Mouse (Mus musculus) midbrain, embryonic 10.5 days (tissue): ENCODE results near the gene Slf2. TPM values are rescaled to one million over a fixed set of nuclear protein-coding genes. Genes with fewer than 3 reads are reported as not detected.

Experiments used
- DNase-seq: peaks from one replicate; pipeline ENCODE4 v3.0.0-alpha.2; 2017; ENCODE audit warnings: low spot score
- H3K27ac ChIP-seq: fragments of 300-500 bp; sonication (generic); replicated peaks from 2 replicates; pipeline ENCODE4 v1.5.1; 2016; ENCODE audit warnings: mild to moderate bottlenecking
- H3K27me3 ChIP-seq: fragments of 300-500 bp; sonication (generic); 2 replicates; pipeline ENCODE4 v1.6.1; 2016; ENCODE audit warnings: low read depth, mild to moderate bottlenecking; ENCODE audit not compliant: poor library complexity, severe bottlenecking
- H3K36me3 ChIP-seq: fragments of 300-500 bp; sonication (generic); 2 replicates; pipeline ENCODE4 v1.6.1; 2016; ENCODE audit warnings: mild to moderate bottlenecking, moderate library complexity
- H3K4me1 ChIP-seq: fragments of 300-500 bp; sonication (generic); 2 replicates; pipeline ENCODE4 v1.6.1; 2016
- H3K4me3 ChIP-seq: fragments of 300-500 bp; sonication (generic); 2 replicates; pipeline ENCODE4 v1.5.1; 2016; ENCODE audit warnings: mild to moderate bottlenecking, moderate library complexity
- H3K9me3 ChIP-seq: fragments of 300-500 bp; sonication (generic); replicated peaks from 2 replicates; pipeline ENCODE4 v1.6.1; 2016; ENCODE audit warnings: mild to moderate bottlenecking
- WGBS: fragments of 180-500 bp; shearing (Covaris S2); methylation state at CpG from one replicate; pipeline ENCODE4 v1.1.7; 2016; 5-methylcytosine and 5-hydroxymethylcytosine counted together
- polyA plus RNA-seq: library from polyadenylated mRNA; unstranded; fragments of >200 nt; fragmentation: Nextera tagmentation; extraction: Ambion mirVana; gene quantifications from 2 replicates; pipeline ENCODE4 v1.2.1, GENCODE M21; 2016

Slf2 gene
- polyA plus RNA-seq, 1 experiment from 2014 or later = 37.2 TPM

- Histone ChIP-seq H3K4me3 (no peak overlapping the region), H3K9me3 (no peaks in the 10 kb centered on the region), H3K27me3 (peaks cover 96% of the 10 kb centered on the region), H3K36me3 (no peaks in the 10 kb centered on the region), H3K4me1 (peaks cover 35% of the 10 kb centered on the region), H3K27ac (no peak overlapping the region)
- WGBS = 40% methylated on average over 9 of the region's 9 CpGs
- DNase-seq = no peak
Observed at GRCm38 (mm10) chr19:44899104-44899793, 31.7 kb upstream of the Slf2 start.

GRCm38 (mm10) chr19:44899947-44900773 lies 30.8 kb upstream of the Slf2 start:
- 39% methylated on average over 22 of the region's 22 CpGs for WGBS
- H3K9me3 ChIP-seq = no peaks in the 10 kb centered on the region
- peaks cover 45% of the 10 kb centered on the region for H3K4me1 ChIP-seq
- H3K27ac ChIP-seq = peak overlapping the region; percentile 59
- H3K36me3 ChIP-seq = no peaks in the 10 kb centered on the region
- no peak overlapping the region for H3K4me3 ChIP-seq
- no peak for DNase-seq
- peaks cover 99% of the 10 kb centered on the region for H3K27me3 ChIP-seq

GRCm38 (mm10) chr19:44901047-44901446 lies 29.9 kb upstream of the Slf2 start:
- H3K4me1 ChIP-seq = peaks cover 52% of the 10 kb centered on the region
- H3K36me3 ChIP-seq = no peaks in the 10 kb centered on the region
- no peaks in the 10 kb centered on the region for H3K9me3 ChIP-seq
- peaks cover 99% of the 10 kb centered on the region for H3K27me3 ChIP-seq
- H3K4me3 ChIP-seq = no peak overlapping the region
- WGBS = 81% methylated on average over 3 of the region's 3 CpGs
- peak overlapping the region; percentile 59; the same call in 1 of the 2 replicates for H3K27ac ChIP-seq
- no peak for DNase-seq

- 85% methylated on average over 4 of the region's 4 CpGs for WGBS
- H3K36me3 ChIP-seq = no peaks in the 10 kb centered on the region
- no peak overlapping the region for H3K27ac ChIP-seq
- peaks cover 99% of the 10 kb centered on the region for H3K27me3 ChIP-seq
- no peak overlapping the region for H3K4me3 ChIP-seq
- no peak for DNase-seq
- peaks cover 52% of the 10 kb centered on the region for H3K4me1 ChIP-seq
- no peaks in the 10 kb centered on the region for H3K9me3 ChIP-seq
Observed at GRCm38 (mm10) chr19:44902324-44902723, 28.6 kb upstream of the Slf2 start.

GRCm38 (mm10) chr19:44903343-44904000 lies 27.5 kb upstream of the Slf2 start:
- Histone ChIP-seq H3K27ac (no peak overlapping the region), H3K4me3 (no peak overlapping the region), H3K36me3 (no peaks in the 10 kb centered on the region), H3K27me3 (peaks cover 95% of the 10 kb centered on the region), H3K9me3 (no peaks in the 10 kb centered on the region), H3K4me1 (peaks cover 60% of the 10 kb centered on the region)
- 56% methylated on average over 6 of the region's 6 CpGs for WGBS
- DNase-seq = no peak

- DNase-seq = no peak
- Histone ChIP-seq H3K4me1 (peaks cover 60% of the 10 kb centered on the region), H3K27ac (0 out of 2 replicates have a peak overlapping the region, but pooled peaks have one; percentile 33), H3K9me3 (no peaks in the 10 kb centered on the region), H3K4me3 (no peak overlapping the region), H3K27me3 (peaks cover 88% of the 10 kb centered on the region), H3K36me3 (no peaks in the 10 kb centered on the region)
- WGBS = 29% methylated on average over 6 of the region's 6 CpGs
Observed at GRCm38 (mm10) chr19:44904141-44904720, 26.7 kb upstream of the Slf2 start.

- H3K36me3 ChIP-seq = no peaks in the 10 kb centered on the region
- H3K27ac ChIP-seq = no peak overlapping the region
- H3K27me3 ChIP-seq = peaks cover 77% of the 10 kb centered on the region
- H3K4me3 ChIP-seq = no peak overlapping the region
- 19% methylated on average over 4 of the region's 4 CpGs for WGBS
- H3K4me1 ChIP-seq = peaks cover 49% of the 10 kb centered on the region
- no peaks in the 10 kb centered on the region for H3K9me3 ChIP-seq
- DNase-seq = no peak
Observed at GRCm38 (mm10) chr19:44905316-44905715, 25.6 kb upstream of the Slf2 start.

GRCm38 (mm10) chr19:44907851-44908690 lies 22.9 kb upstream of the Slf2 start:
- H3K27me3 ChIP-seq = peaks cover 50% of the 10 kb centered on the region
- DNase-seq = no peak
- H3K9me3 ChIP-seq = no peaks in the 10 kb centered on the region
- 53% methylated on average over 15 of the region's 15 CpGs for WGBS
- peak overlapping the region; percentile 49; the same call in 1 of the 2 replicates for H3K27ac ChIP-seq
- H3K4me1 ChIP-seq = peaks cover 40% of the 10 kb centered on the region
- no peak overlapping the region for H3K4me3 ChIP-seq
- H3K36me3 ChIP-seq = no peaks in the 10 kb centered on the region

- peaks cover 43% of the 10 kb centered on the region for H3K27me3 ChIP-seq
- H3K4me1 ChIP-seq = peaks cover 38% of the 10 kb centered on the region
- 62% methylated on average over 11 of the region's 11 CpGs for WGBS
- no peaks in the 10 kb centered on the region for H3K9me3 ChIP-seq
- no peak overlapping the region for H3K4me3 ChIP-seq
- no peak for DNase-seq
- no peaks in the 10 kb centered on the region for H3K36me3 ChIP-seq
- H3K27ac ChIP-seq = no peak overlapping the region; the same call in 1 of the 2 replicates
Observed at GRCm38 (mm10) chr19:44908836-44909460, 22.0 kb upstream of the Slf2 start.

- Histone ChIP-seq H3K9me3 (no peaks in the 10 kb centered on the region), H3K4me3 (no peak overlapping the region), H3K36me3 (no peaks in the 10 kb centered on the region), H3K27me3 (peaks cover 4% of the 10 kb centered on the region; the same call in 1 of the 2 replicates), H3K27ac (no peak overlapping the region), H3K4me1 (peaks cover 7% of the 10 kb centered on the region)
- WGBS = 62% methylated on average over 10 of the region's 10 CpGs
- no peak for DNase-seq
Observed at GRCm38 (mm10) chr19:44914481-44915249, 16.3 kb upstream of the Slf2 start.

- no peak overlapping the region for H3K27ac ChIP-seq
- no peak overlapping the region for H3K4me3 ChIP-seq
- WGBS = 87% methylated on average over 6 of the region's 6 CpGs
- H3K9me3 ChIP-seq = no peaks in the 10 kb centered on the region
- peaks cover 7% of the 10 kb centered on the region for H3K4me1 ChIP-seq
- no peaks in the 10 kb centered on the region for H3K36me3 ChIP-seq
- no peak for DNase-seq
- H3K27me3 ChIP-seq = peaks cover 26% of the 10 kb centered on the region
Observed at GRCm38 (mm10) chr19:44918171-44918570, 12.8 kb upstream of the Slf2 start.
